Comparison of ENCODE assay signal across 9 mouse cellular contexts in genomic region chr5:46150825-46151224, GRCm38 (mm10).
DNase-seq lines count a peak whose midpoint lies in the region; ATAC-seq and TF ChIP-seq lines count a peak whose summit lies in the region.
"Had no signal": no experiment of that assay in that cellular context is flagged by ENCODE, and none has a peak within 500 bp of the region (broad histone marks: within the 10 kb centered on the region; RNA-seq: fewer than 3 reads in every experiment).

No protein-coding gene starts in this region.

- no peak for ATAC-seq in frontal cortex, adult (ENCODE audit: low TSS enrichment)
- ATAC-seq in hindbrain, embryonic 14.5 days (ENCODE audit: low FRiP score): peak; percentile 73
- ATAC-seq: liver, postnatal 0 days had no signal

- H3K4me1 ChIP-seq in hindbrain, embryonic 14.5 days (replicated peaks; ENCODE audit: control insufficient read depth, insufficient read depth, low read length): peaks cover 16% of the 10 kb centered on the region

- peak; percentile 7 to 16 for DNase-seq in frontal cortex, postnatal 10 days (ENCODE audit: low spot score in 2 of 2)
- DNase-seq in right cerebral cortex, postnatal 4 days: peak; percentile 25
- DNase-seq in right cerebral cortex, postnatal 36 days (ENCODE audit: low spot score in 2 of 2): no peak
- DNase-seq in hindbrain, embryonic 14.5 days (ENCODE audit: low spot score): peak; percentile 68
- no peak for DNase-seq in urinary bladder, adult 18-20 months (ENCODE audit: low spot score in 2 of 2)
- DNase-seq in layer of hippocampus, adult 2 months (ENCODE audit: low spot score in 2 of 2): no peak
- DNase-seq in frontal cortex, postnatal 25 days (ENCODE audit: low spot score in 2 of 2): no peak
- DNase-seq: liver, postnatal 0 days had no signal

- peak overlapping the region; percentile 46; the same call in 1 of the 2 replicates for H3K27ac ChIP-seq in hindbrain, embryonic 14.5 days
- no peak overlapping the region for H3K27ac ChIP-seq in layer of hippocampus, adult 2 months

- H3K9ac ChIP-seq in hindbrain, embryonic 14.5 days: no peak overlapping the region
- H3K9ac ChIP-seq: liver, postnatal 0 days had no signal

- peak overlapping the region; percentile 1; the same call in 1 of the 2 replicates for H3K4me2 ChIP-seq in hindbrain, embryonic 14.5 days (replicated peaks)

- no peaks in the 10 kb centered on the region for H3K9me3 ChIP-seq in hindbrain, embryonic 14.5 days (ENCODE audit: control insufficient read depth, low read length)

- no peak for TF ChIP-seq CTCF in layer of hippocampus, adult 2 months (conservative IDR thresholded peaks at IDR 0.05)

- H3K4me3 ChIP-seq in hindbrain, embryonic 14.5 days (replicated peaks; ENCODE audit: low read length): no peak overlapping the region
- H3K4me3 ChIP-seq in layer of hippocampus, adult 2 months: no peak overlapping the region

- no peaks in the 10 kb centered on the region for H3K27me3 ChIP-seq in hindbrain, embryonic 14.5 days (ENCODE audit: control insufficient read depth, insufficient read depth, low read length)

- 8% methylated on average over 6 of the region's 6 CpGs for WGBS in hindbrain, embryonic 14.5 days

- no peaks in the 10 kb centered on the region for H3K36me3 ChIP-seq in hindbrain, embryonic 14.5 days (replicated peaks; ENCODE audit: control insufficient read depth, insufficient read depth)

Comparison
In these comparisons a context has a peak if more than half of its experiments do, and no peak if none do; other contexts are left out.
1. DNase-seq: peak in frontal cortex, postnatal 10 days (2 of 2), right cerebral cortex, postnatal 4 days (single experiment) and hindbrain, embryonic 14.5 days (single experiment); none in right cerebral cortex, postnatal 36 days (0 of 2), urinary bladder, adult 18-20 months (0 of 2), layer of hippocampus, adult 2 months (0 of 2) and frontal cortex, postnatal 25 days (0 of 2).